Mouse (Mus musculus): ENCODE measurements around the gene Mrps5. TPM values are rescaled to one million over a fixed set of nuclear protein-coding genes. Genes with fewer than 3 reads are reported as not detected.

The Mrps5 gene
- total RNA-seq, 1 experiment from 2014 or later: 148 TPM

Other genes with a start within 250 kb of the Mrps5 start
- not detected in 2 replicates for gene Astl, start 248.6 kb upstream of the Mrps5 start, total RNA-seq (2017)
- 0.14 TPM in 1 of 2 replicates, not detected in the other for gene Adra2b, start 224.0 kb upstream of the Mrps5 start, total RNA-seq (2017)
- gene Gpat2, start 162.0 kb upstream of the Mrps5 start, total RNA-seq (2017): not detected in 2 replicates
- 5.6 and 12.8 TPM in 2 replicates for gene Fahd2a, start 142.7 kb upstream of the Mrps5 start, total RNA-seq (2017)
- 2.5 and 4.0 TPM in 2 replicates for gene Kcnip3, start 65.1 kb upstream of the Mrps5 start, total RNA-seq (2017)
- not detected in 2 replicates for gene Prom2, start 45.8 kb upstream of the Mrps5 start, total RNA-seq (2017)
- gene Zfp661, start 128 bp upstream of the Mrps5 start, total RNA-seq (2017): 1.7 and 2.7 TPM in 2 replicates
- not detected in 2 replicates for gene Mal, start 69.5 kb downstream of the Mrps5 start, total RNA-seq (2017)
- not detected in 2 replicates for gene Mall, start 142.7 kb downstream of the Mrps5 start, total RNA-seq (2017)
- gene Nphp1, start 201.7 kb downstream of the Mrps5 start, total RNA-seq (2017): 21.3 and 33.4 TPM in 2 replicates
- gene Mtln, start 205.3 kb downstream of the Mrps5 start, total RNA-seq (2017): 36.1 and 42.8 TPM in 2 replicates
- 52.7 and 60.3 TPM in 2 replicates for gene Bub1, start 244.6 kb downstream of the Mrps5 start, total RNA-seq (2017)